In the genomic region with DNA sequence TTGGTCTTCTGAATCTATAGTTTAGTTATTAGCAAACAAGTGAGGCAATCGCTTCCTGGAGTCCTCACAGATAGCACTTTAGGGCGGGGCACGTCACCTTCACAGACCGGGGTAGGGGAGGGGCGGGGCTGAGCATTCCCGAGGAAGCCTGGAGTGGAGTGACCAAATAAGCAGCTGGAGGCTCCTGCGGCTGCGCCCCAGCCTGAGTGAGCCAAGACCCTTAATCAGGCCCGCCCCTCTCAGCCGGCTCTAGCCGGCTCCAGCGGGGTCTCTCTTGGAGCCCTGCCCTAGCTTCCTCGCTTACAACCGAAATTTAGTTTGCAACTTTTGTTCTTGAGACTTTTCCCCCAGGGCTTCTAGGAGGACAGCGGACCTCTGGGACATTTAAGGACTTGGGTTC, we compare ENCODE assay signal across 9 mouse cellular contexts. TPM values are rescaled to one million over a fixed set of nuclear protein-coding genes. Genes with fewer than 3 reads are reported as not detected.
DNase-seq lines count a peak whose midpoint lies in the region; ATAC-seq lines count a peak whose summit lies in the region.
"Had no signal": no experiment of that assay in that cellular context is flagged by ENCODE, and none has a peak within 500 bp of the region (broad histone marks: within the 10 kb centered on the region; RNA-seq: fewer than 3 reads in every experiment).

Gene B3gnt5, plus strand, starts transcription at position 135 of the 400 bp plus-strand sequence.

- no peaks in the 10 kb centered on the region for H3K9me3 ChIP-seq in forebrain, embryonic 13.5 days (replicated peaks)
- H3K9me3 ChIP-seq in limb, embryonic 11.5 days (ENCODE audit: control insufficient read depth, low read length) = no peaks in the 10 kb centered on the region
- no peaks in the 10 kb centered on the region for H3K9me3 ChIP-seq in midbrain, embryonic 10.5 days (replicated peaks)

- ATAC-seq in forebrain, embryonic 13.5 days = peak; percentile 95
- ATAC-seq in hematopoietic stem cell, adult 5-6 weeks (replicated peaks in 1 of 2; ENCODE audit: insufficient read depth in 1 of 2, low FRiP score in 2 of 2, low TSS enrichment in 1 of 2, low read depth in 1 of 2, poor library complexity in 2 of 2, severe bottlenecking in 2 of 2) = peak; percentile 75 to 92
- ATAC-seq in limb, embryonic 11.5 days (ENCODE audit: insufficient number of reproducible peaks, low FRiP score, low TSS enrichment, low read depth) = peak; percentile 97

- H3K9ac ChIP-seq in forebrain, embryonic 13.5 days = peak within 1 kb of the TSS; percentile 97
- H3K9ac ChIP-seq in limb, embryonic 11.5 days (ENCODE audit: low read length) = peak within 1 kb of the TSS; percentile 99

- peaks cover 10% of the 10 kb centered on the region for H3K36me3 ChIP-seq in forebrain, embryonic 13.5 days (ENCODE audit: poor library complexity, severe bottlenecking)
- no peaks in the 10 kb centered on the region for H3K36me3 ChIP-seq in limb, embryonic 11.5 days (ENCODE audit: control insufficient read depth, insufficient read depth, low read length)
- peaks cover 12% of the 10 kb centered on the region for H3K36me3 ChIP-seq in midbrain, embryonic 10.5 days
- peaks cover 7% of the 10 kb centered on the region; the same call in 1 of the 2 replicates for H3K36me3 ChIP-seq in splenic B cell, adult 2 months (ENCODE audit: control insufficient read depth, insufficient read depth, low read length, poor library complexity, severe bottlenecking)

- peak within 1 kb of the TSS; percentile 77 for H3K4me3 ChIP-seq in forebrain, embryonic 13.5 days
- peak within 1 kb of the TSS; percentile 73 for H3K4me3 ChIP-seq in limb, embryonic 11.5 days (ENCODE audit: low read depth, low read length)
- peak within 1 kb of the TSS; percentile 70 for H3K4me3 ChIP-seq in midbrain, embryonic 10.5 days
- H3K4me3 ChIP-seq: erythroblast, embryonic 14.5 days had no signal

- peak within 1 kb of the TSS; percentile 90 for H3K27ac ChIP-seq in forebrain, embryonic 13.5 days
- H3K27ac ChIP-seq in limb, embryonic 11.5 days (replicated peaks; ENCODE audit: low read depth, low read length) = peak within 1 kb of the TSS; percentile 83
- H3K27ac ChIP-seq in midbrain, embryonic 10.5 days (replicated peaks) = peak within 1 kb of the TSS; percentile 97

- no peaks in the 10 kb centered on the region for H3K27me3 ChIP-seq in forebrain, embryonic 13.5 days
- no peaks in the 10 kb centered on the region for H3K27me3 ChIP-seq in limb, embryonic 11.5 days (ENCODE audit: control insufficient read depth, insufficient read depth, low read length)
- H3K27me3 ChIP-seq in midbrain, embryonic 10.5 days (ENCODE audit: low read depth, poor library complexity, severe bottlenecking) = no peaks in the 10 kb centered on the region
- no peaks in the 10 kb centered on the region for H3K27me3 ChIP-seq in splenic B cell, adult 2 months (ENCODE audit: control insufficient read depth, insufficient read depth, low read length, poor library complexity, severe bottlenecking)

- peak within 1 kb of the TSS; percentile 79 for H3K4me2 ChIP-seq in forebrain, embryonic 13.5 days
- H3K4me2 ChIP-seq in limb, embryonic 11.5 days (ENCODE audit: low read depth, severe bottlenecking) = peak within 1 kb of the TSS; percentile 58

- DNase-seq in A20 (ENCODE audit: low read depth, low spot score) = peak; percentile 61
- peak; percentile 48 for DNase-seq in T-cell, adult 2 months (ENCODE audit: low spot score)
- DNase-seq in limb, embryonic 11.5 days (ENCODE audit: low spot score) = peak; percentile 89
- peak; percentile 88 for DNase-seq in midbrain, embryonic 10.5 days (ENCODE audit: low spot score)
- DNase-seq in splenic B cell, adult 2 months (ENCODE audit: low read depth, low spot score) = peak; percentile 62
- no peak for DNase-seq in cerebellum, adult 18-20 months

- WGBS in forebrain, embryonic 13.5 days = 0% methylated on average over 15 of the region's 15 CpGs
- 1% methylated on average over 15 of the region's 15 CpGs for WGBS in limb, embryonic 11.5 days
- WGBS in midbrain, embryonic 10.5 days = 0% methylated on average over 15 of the region's 15 CpGs

- H3K4me1 ChIP-seq in forebrain, embryonic 13.5 days = peaks cover 17% of the 10 kb centered on the region
- H3K4me1 ChIP-seq in limb, embryonic 11.5 days (ENCODE audit: control insufficient read depth, insufficient read depth, low read length) = peaks cover 4% of the 10 kb centered on the region; the same call in 1 of the 2 replicates
- H3K4me1 ChIP-seq in midbrain, embryonic 10.5 days = peaks cover 20% of the 10 kb centered on the region

RNA-seq across cellular contexts. Expression of gene B3gnt5, which starts in this region (rescaled TPM):
- 50.0 and 59.7 TPM in 2 replicates for polyA plus RNA-seq in forebrain, embryonic 13.5 days (2015; fragmentation: Nextera tagmentation; extraction: Ambion mirVana)
- total RNA-seq in hematopoietic stem cell, adult 5-6 weeks (2017) = 45.0 and 49.1 TPM in 2 replicates
- 45.3 and 49.3 TPM in 2 replicates for polyA plus RNA-seq in limb, embryonic 11.5 days (2014; fragmentation: Nextera tagmentation; extraction: Ambion mirVana)
- polyA plus RNA-seq in midbrain, embryonic 10.5 days (2016; fragmentation: Nextera tagmentation; extraction: Ambion mirVana) = 43.2 and 43.4 TPM in 2 replicates
- polyA plus RNA-seq: erythroblast, embryonic 14.5 days had no signal

Comparison
In these comparisons a context has a peak if more than half of its experiments do, and no peak if none do; other contexts are left out.
1. DNase-seq: peak in A20 (single experiment), T-cell, adult 2 months (single experiment), limb, embryonic 11.5 days (single experiment), midbrain, embryonic 10.5 days (single experiment) and splenic B cell, adult 2 months (single experiment); none in cerebellum, adult 18-20 months (0 of 2).
2. Peak in every context shown above with its lines, with median percentiles within 50 percentile points of each other: ATAC-seq, H3K27ac ChIP-seq and H3K4me3 ChIP-seq.